Mouse (Mus musculus): Measurements from ENCODE around the gene Acad9. TPM values are rescaled to one million over a fixed set of nuclear protein-coding genes. Genes with fewer than 3 reads are reported as not detected.
"Not testable (repeated sequence)": the region's sequence is repeated elsewhere in the genome, so short reads cannot be mapped to it uniquely, and the experiment has no call there.

The Acad9 gene
- polyA plus RNA-seq, 1 experiment from 2014 or later = 103 TPM

DNA sequence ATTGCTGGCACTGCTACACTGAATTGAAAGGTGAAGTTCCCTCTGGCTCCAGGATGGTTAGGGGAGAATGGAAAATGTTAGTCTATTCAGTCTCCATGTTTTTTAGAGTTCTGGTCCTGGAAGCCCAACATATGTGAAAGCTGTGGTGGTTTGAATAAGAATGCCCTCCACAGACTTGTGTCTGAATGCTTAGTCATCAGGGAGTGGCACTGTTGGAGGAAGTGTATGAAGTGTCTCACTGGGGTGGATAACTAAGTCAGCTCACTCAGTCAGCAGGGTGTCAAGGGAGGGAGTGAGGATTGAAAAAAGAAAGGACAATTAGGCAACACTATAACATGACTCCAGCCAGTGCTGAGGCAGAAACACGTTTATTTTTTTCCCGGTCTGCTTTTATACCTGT is 29.6 kb downstream of the Acad9 start:
- H3K9ac ChIP-seq = no peak overlapping the region
- no peak overlapping the region for H3K27ac ChIP-seq (replicated peaks)
- ATAC-seq (ENCODE audit: insufficient number of reproducible peaks, low FRiP score, low TSS enrichment, low read depth) = no peak
- H3K36me3 ChIP-seq = peaks cover 11% of the 10 kb centered on the region
- no peaks in the 10 kb centered on the region for H3K27me3 ChIP-seq
- H3K4me1 ChIP-seq = no peaks in the 10 kb centered on the region
- 75% methylated on average over 2 of the region's 2 CpGs for WGBS
- H3K4me2 ChIP-seq (replicated peaks) = no peak overlapping the region
- H3K4me3 ChIP-seq (replicated peaks) = no peak overlapping the region
- no peaks in the 10 kb centered on the region for H3K9me3 ChIP-seq (replicated peaks)

- ATAC-seq (ENCODE audit: insufficient number of reproducible peaks, low FRiP score, low TSS enrichment, low read depth) = no peak
- H3K9me3 ChIP-seq (replicated peaks) = no peaks in the 10 kb centered on the region
- no peak overlapping the region for H3K27ac ChIP-seq (replicated peaks)
- H3K36me3 ChIP-seq = no peaks in the 10 kb centered on the region
- H3K4me2 ChIP-seq (replicated peaks) = no peak overlapping the region
- no peaks in the 10 kb centered on the region for H3K4me1 ChIP-seq
- H3K9ac ChIP-seq = no peak overlapping the region
- WGBS = 79% methylated on average over 4 of the region's 4 CpGs
- H3K27me3 ChIP-seq = no peaks in the 10 kb centered on the region
- H3K4me3 ChIP-seq (replicated peaks) = no peak overlapping the region
Measured at GRCm38 (mm10) chr3:36116076-36116475, 50.3 kb downstream of the Acad9 start.

DNA sequence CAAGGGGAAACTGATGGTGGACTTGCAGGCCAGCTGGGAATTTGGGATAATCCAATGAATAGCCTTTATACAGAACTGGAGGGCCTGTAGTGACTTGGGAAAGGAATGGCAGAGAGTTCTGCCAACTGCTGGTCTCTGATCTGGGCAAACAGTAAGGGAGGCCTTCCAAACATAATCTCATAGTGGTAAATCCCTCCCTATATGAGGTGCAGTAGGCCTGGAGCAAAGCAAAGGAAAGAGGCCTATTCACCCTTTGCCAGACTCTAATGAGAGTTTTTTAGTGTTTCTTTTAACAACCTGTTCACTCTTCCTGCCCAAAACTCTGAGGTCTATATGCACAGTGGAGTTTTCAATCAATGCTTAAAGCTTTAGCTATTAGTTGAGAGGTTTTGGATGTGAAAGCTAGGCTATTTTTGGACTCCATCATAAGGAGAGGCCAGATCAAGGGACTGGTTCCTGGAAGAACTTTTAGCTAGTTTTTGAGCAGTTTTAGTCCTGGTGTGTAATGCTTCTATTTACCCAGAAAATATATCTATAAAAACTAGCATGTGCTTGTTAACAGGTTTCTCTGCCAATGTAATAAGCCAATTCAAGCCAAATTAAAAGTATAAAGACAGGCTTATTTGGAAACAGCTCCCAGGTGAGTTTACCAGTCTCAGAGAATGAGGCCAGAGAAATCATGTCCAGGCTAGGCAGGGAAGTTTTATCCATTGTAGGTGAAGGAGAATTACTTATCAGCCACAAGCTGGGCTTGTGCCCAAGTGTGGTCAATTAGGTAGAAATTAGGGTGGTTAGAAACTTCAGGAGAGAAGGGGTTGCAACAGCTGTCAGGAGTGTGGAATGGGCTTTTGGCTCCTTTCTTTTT is 54.1 kb downstream of the Acad9 start:
- no peak for ATAC-seq (ENCODE audit: insufficient number of reproducible peaks, low FRiP score, low TSS enrichment, low read depth)
- no peak overlapping the region for H3K27ac ChIP-seq (replicated peaks)
- H3K9me3 ChIP-seq (replicated peaks) = peaks cover 4% of the 10 kb centered on the region; the same call in 1 of the 2 replicates
- H3K9ac ChIP-seq = no peak overlapping the region
- H3K4me3 ChIP-seq (replicated peaks) = no peak overlapping the region
- H3K4me2 ChIP-seq (replicated peaks) = no peak overlapping the region
- no peaks in the 10 kb centered on the region for H3K27me3 ChIP-seq
- no peaks in the 10 kb centered on the region for H3K36me3 ChIP-seq
- no peaks in the 10 kb centered on the region for H3K4me1 ChIP-seq

GRCm38 (mm10) chr3:36126176-36126575 is 60.4 kb downstream of the Acad9 start:
- not testable (repeated sequence) for H3K4me1 ChIP-seq; H3K36me3 ChIP-seq; H3K27ac ChIP-seq (replicated peaks); H3K4me3 ChIP-seq (replicated peaks); ATAC-seq (ENCODE audit: insufficient number of reproducible peaks, low FRiP score, low TSS enrichment, low read depth); H3K9me3 ChIP-seq (replicated peaks); H3K27me3 ChIP-seq; H3K9ac ChIP-seq; H3K4me2 ChIP-seq (replicated peaks)
- WGBS = 92% methylated on average over 9 of the region's 9 CpGs

GRCm38 (mm10) chr3:36136152-36136551 is 70.4 kb downstream of the Acad9 start:
- H3K36me3 ChIP-seq = no peaks in the 10 kb centered on the region
- no peak overlapping the region for H3K4me2 ChIP-seq (replicated peaks)
- ATAC-seq (ENCODE audit: insufficient number of reproducible peaks, low FRiP score, low TSS enrichment, low read depth) = no peak
- H3K4me3 ChIP-seq (replicated peaks) = no peak overlapping the region
- H3K9me3 ChIP-seq (replicated peaks) = no peaks in the 10 kb centered on the region
- no peak overlapping the region for H3K9ac ChIP-seq
- no peaks in the 10 kb centered on the region for H3K4me1 ChIP-seq
- H3K27ac ChIP-seq (replicated peaks) = no peak overlapping the region
- no peaks in the 10 kb centered on the region for H3K27me3 ChIP-seq

- H3K4me3 ChIP-seq (replicated peaks) = no peak overlapping the region
- H3K4me2 ChIP-seq (replicated peaks) = no peak overlapping the region
- no peaks in the 10 kb centered on the region for H3K27me3 ChIP-seq
- WGBS = 50% methylated on average over 2 of the region's 2 CpGs
- no peaks in the 10 kb centered on the region for H3K9me3 ChIP-seq (replicated peaks)
- ATAC-seq (ENCODE audit: insufficient number of reproducible peaks, low FRiP score, low TSS enrichment, low read depth) = no peak
- H3K36me3 ChIP-seq = no peaks in the 10 kb centered on the region
- no peak overlapping the region for H3K9ac ChIP-seq
- no peak overlapping the region for H3K27ac ChIP-seq (replicated peaks)
- no peaks in the 10 kb centered on the region for H3K4me1 ChIP-seq
Measured at GRCm38 (mm10) chr3:36137560-36137959, 71.8 kb downstream of the Acad9 start.

GRCm38 (mm10) chr3:36138171-36138660 is 72.4 kb downstream of the Acad9 start:
- Histone ChIP-seq H3K9me3 (replicated peaks) (no peaks in the 10 kb centered on the region), H3K36me3 (no peaks in the 10 kb centered on the region), H3K27ac (replicated peaks) (no peak overlapping the region), H3K4me3 (replicated peaks) (no peak overlapping the region), H3K9ac (no peak overlapping the region), H3K27me3 (no peaks in the 10 kb centered on the region), H3K4me1 (no peaks in the 10 kb centered on the region), H3K4me2 (replicated peaks) (no peak overlapping the region)
- ATAC-seq (ENCODE audit: insufficient number of reproducible peaks, low FRiP score, low TSS enrichment, low read depth) = no peak
- WGBS = 66% methylated on average over 1 of the region's 1 CpGs

DNA sequence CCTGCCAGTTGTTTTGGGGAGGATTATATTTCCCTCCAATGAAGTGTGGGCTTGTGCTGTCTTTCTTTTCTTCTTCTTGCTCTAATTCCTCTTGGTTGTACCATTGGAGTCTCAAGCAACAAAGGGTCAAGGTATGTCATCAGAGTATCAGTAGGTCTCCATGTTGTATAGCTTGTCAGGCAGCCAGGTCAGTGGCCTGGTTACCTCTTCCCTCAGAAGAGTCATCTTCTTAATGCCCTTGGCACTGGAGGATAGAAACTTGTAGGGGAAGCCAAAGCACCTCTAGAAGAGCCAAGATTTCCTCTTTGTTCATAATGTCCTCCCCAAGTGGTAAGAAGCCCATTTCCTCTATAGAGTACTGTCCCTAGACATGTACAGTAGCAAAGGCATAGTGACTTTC is 73.2 kb downstream of the Acad9 start:
- H3K9me3 ChIP-seq (replicated peaks) = no peaks in the 10 kb centered on the region

More for the DNA sequence above, 73.2 kb downstream of the Acad9 start:
- H3K27me3 ChIP-seq = no peaks in the 10 kb centered on the region
- no peaks in the 10 kb centered on the region for H3K36me3 ChIP-seq
- no peak for ATAC-seq (ENCODE audit: insufficient number of reproducible peaks, low FRiP score, low TSS enrichment, low read depth)
- no peak overlapping the region for H3K27ac ChIP-seq (replicated peaks)
- H3K4me3 ChIP-seq (replicated peaks) = no peak overlapping the region
- no peaks in the 10 kb centered on the region for H3K4me1 ChIP-seq
- no peak overlapping the region for H3K9ac ChIP-seq
- H3K4me2 ChIP-seq (replicated peaks) = no peak overlapping the region

Other genes with a start within 250 kb of the Acad9 start
- gene Dcun1d1, start 128.5 kb upstream of the Acad9 start, polyA plus RNA-seq (2015; fragmentation: Nextera tagmentation; extraction: Ambion mirVana) = 87.4 and 95.4 TPM in 2 replicates
- gene Mccc1, start 65.3 kb upstream of the Acad9 start, polyA plus RNA-seq (2015; fragmentation: Nextera tagmentation; extraction: Ambion mirVana) = 31.0 and 32.1 TPM in 2 replicates
- not detected in 2 replicates for gene Ccdc144b, start 12.4 kb upstream of the Acad9 start, polyA plus RNA-seq (2015; fragmentation: Nextera tagmentation; extraction: Ambion mirVana)
- gene D3Ertd254e, start 85.0 kb downstream of the Acad9 start, polyA plus RNA-seq (2015; fragmentation: Nextera tagmentation; extraction: Ambion mirVana) = 7.1 and 7.5 TPM in 2 replicates
- gene Qrfpr, start 156.3 kb downstream of the Acad9 start, polyA plus RNA-seq (2015; fragmentation: Nextera tagmentation; extraction: Ambion mirVana) = 0.40 and 0.64 TPM in 2 replicates